Mouse (Mus musculus) thymus, postnatal 0 days (tissue): ENCODE measurements around the gene Vipr2. TPM values are rescaled to one million over a fixed set of nuclear protein-coding genes. Genes with fewer than 3 reads are reported as not detected.

Experiments used
- DNase-seq: peaks from one replicate; pipeline ENCODE4 v3.0.0-alpha.2; 2015; ENCODE audit warnings: low spot score
- polyA plus RNA-seq: library from polyadenylated mRNA; unstranded; fragments of >200 nt; fragmentation: Nextera tagmentation; extraction: Ambion mirVana; gene quantifications from 2 replicates; pipeline ENCODE4 v1.2.1, GENCODE M21; 2015

Gene Vipr2
- polyA plus RNA-seq, result 0.14 and 0.55 TPM in 2 replicates

DNA sequence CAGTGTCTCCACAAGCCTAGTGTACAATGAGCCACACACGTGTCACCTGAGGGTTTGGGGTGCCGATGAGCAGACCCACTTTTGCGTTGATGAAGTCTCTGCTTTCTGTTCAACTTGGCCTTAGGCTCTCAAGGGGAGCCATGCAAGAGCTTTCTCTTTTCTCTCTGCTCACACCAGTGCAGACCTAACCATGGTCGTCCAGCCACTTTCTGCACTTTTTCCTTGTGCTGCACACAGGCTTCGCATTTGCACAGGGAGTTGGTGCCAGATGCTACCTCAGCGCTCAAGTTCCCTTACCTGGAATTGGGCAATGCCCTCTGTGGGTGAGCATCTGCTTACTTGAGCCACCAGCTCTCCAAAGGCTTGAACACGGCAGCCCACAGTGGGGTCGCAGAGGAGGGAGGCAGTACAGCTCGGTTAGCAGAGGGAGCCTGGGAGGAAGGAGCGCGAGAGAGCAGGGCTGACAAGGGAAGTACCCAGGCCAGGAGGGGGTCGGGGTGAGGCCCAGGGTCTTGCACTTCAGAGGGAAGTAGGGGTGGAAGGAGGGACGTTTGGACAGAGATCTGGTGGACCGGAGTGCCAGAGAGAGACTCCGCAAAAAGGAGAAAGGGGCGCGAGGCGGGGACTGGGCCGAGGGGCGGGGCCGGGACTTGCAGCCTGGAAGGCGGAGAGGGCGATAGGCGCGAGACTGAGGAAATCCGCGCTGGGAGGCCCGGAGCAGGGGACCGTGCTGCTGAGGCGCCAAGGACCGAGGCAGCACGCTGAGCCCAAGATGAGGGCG, at the start of gene Vipr2:
Gene Vipr2 (plus strand): TSS at position 653 of the 781 bp plus-strand sequence.
- peak; percentile 47 for DNase-seq

DNA sequence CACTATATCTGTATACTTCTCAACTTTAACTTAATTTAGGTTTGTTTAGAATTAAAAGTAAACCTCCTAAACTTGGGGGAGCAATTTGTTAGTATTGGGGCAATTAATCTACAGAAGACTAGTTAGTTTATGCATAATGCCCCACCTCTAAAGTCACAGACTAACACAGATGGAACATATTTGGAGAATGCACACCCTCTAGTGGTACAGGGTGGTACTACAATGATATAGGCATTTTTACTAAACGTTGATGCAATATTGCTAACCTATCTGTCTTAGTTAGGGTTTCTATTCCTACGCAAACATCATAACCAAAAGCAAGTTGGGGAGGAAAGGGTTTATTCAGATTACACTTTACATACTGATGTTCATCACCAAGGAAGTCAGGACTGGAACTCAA, 49.4 kb upstream of the Vipr2 start:
- peak; percentile 59 for DNase-seq

DNA sequence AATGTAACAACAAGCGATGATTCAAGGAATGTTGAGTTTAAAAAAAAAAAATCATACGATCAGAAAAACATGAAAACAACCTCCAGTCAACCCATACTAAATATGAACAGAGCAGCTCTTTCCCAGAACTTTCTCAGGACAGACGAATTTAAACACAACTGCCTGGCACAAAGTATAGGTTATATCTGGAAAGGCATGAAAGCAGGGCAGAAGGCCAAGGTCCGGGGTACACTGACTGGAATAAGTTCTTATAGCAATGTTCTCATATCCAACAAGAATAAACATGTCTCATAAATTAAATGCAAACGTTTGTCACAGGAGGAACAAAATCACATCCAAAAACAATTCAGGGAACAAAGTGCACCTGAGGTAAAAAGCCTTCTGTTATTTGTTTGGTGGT, 42.2 kb upstream of the Vipr2 start:
- DNase-seq, result no peak

DNA sequence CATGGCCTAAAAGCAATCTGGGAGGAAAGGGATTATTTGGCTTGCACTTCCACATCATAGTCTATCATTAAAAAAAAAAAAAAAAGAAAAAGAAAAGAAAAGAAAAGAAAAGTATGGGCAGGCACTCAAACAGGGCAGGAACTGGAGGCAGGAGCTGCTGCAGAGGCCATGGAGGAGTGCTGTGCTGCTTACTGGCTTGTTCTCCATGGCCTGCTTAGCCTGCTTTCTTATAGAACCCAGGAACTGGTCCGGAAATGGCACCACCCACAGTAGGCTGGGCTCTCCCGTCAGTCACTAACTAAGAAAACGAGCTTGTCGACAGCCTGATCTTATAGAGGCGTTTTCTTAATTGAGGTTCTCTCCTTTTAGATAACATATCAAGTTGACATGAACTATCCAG, 32.7 kb upstream of the Vipr2 start:
- no peak for DNase-seq

DNA sequence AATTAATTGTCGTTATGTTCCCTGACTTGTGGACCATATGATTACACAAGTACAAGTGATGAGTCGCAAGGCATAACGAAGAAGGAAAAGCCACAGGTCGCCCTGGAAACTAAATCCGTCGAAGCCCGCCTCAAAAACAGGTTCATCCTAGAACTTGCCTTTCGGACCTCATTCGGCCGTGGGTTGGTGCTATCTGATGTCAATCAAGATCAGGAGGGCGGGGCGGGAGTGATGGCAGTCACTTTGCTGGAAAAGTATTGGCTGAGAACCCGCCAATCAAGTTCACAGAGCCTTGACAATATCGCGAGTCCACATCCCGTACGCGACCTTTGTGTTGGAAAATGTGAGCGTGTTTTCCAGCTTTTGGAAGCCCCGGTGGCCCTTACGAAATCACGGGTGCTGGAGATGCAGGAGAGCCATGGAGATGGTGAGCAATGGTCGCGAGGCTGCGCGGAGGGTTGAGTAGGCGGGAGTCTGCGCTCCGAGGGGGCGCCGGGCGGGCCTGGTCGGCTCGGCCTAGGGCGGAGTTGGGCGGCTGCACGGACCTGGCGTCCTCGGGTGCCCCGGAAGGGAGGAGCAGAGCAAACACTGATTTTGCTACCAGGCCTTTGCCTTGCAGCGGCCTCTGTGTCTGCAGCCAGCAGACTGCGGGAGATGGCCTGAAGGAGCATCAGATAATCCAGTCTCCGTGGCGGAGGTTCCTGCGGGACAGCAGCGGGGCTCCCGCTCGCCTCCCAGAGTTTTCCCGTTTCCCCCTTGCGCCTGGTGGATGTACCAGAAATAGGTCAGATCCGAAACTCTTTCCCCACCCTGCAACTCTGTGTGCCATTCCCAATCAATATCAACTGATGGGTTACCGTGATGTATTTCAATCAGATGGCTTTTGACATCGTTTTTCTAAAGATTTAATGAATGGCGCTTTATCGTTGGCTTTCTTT, 29.8 kb upstream of the Vipr2 start, which contains the start of gene Zfp386:
Gene Zfp386 (plus strand): TSS at position 285 of the 938 bp plus-strand sequence.
- DNase-seq, result peak; percentile 98

DNA sequence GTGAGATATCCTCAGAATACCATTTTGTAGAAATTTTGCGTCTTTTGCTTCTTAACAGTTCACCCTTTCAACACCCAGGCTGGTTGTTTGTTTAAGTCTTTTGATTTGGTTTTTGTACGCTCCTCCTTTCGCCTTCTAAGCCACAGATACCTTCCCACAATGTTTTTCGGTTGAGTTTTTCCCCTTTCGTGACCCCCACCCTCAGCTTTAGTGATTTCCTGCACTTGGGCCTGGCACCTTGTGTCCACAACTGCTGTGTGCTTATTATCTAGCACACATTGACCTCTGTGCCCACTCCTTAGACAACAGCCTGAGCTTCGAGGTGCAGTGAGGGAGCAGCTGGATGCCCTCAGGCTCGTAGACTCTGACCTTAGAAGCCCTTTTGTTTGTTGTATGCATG, 28.8 kb upstream of the Vipr2 start:
- no peak for DNase-seq

DNA sequence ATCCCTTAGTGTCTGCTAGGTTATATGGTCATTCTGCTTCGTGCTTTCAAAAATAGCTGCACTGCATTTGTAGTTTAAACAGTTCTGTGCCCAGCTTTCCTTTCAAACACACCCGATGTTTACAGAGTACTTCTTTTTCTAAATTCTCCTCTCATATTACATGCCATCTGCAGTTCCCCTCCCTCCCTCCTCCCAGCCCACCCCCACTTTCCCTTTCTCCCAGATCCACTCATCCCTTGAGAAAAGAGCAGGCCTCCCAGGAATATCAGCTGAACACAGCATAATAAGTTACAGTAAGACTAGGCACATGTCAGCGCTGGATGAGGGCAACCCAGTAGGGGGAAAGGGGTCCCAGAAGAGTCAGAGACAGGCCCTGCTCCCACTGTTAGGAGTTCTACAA, 28.3 kb upstream of the Vipr2 start:
- DNase-seq, result no peak

DNA sequence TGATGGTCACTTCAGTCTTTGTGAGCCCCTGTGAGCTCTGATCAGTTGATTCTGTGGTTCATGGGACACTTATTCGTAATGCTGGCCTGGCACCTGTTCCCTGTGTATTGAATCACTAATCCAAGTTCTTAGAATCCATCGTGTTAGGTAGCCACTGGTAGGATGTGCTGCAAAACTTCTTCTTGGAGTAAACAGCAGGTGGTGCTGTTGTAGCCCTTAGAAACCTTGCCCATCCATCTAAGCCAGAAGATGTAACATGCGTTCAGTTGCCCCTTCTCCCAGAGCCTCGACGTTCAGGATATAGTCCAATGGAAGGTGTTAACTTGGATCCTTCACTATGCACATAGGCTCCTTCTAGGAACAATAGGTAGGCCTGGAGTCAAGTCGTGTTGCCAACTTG, 27.8 kb upstream of the Vipr2 start:
- DNase-seq, result peak; percentile 61

DNA sequence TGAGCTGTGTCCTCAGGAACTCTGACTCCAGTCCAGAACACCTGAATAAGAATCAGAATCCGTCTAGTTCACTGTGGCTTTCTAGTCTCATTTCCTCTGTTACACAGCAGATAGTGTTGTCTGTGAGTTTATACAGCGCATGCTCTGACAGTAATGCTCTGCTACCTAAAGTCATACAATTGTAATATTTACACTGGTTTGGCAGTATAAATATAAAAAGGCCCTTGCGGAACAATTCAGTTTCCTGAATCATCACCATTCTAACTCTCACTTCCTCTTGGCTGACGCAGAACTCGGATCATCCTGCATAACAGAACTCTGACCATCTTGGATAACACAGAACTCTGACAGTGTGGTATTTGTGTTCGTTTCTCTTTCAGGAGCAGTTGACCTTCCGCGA, 23.2 kb upstream of the Vipr2 start:
- no peak for DNase-seq

DNA sequence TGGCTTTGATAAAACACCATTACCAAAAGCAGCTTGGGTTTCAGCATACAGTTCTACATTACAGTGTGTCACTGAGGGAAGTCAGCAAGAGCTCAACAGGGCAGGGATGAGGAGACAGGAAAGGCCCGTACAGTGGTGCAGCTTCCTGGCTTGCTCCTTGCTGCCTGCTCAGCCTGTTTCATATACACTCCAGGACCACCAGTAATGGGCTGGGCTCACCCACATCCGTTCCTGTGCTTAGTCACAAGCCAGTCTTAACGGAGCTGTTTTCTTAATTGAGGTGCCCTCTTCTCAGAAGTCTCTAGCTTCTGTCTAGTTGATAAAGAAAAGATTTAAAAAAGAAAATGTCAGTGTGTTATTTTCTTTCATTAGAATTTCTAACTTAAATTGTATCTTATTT, 21.4 kb upstream of the Vipr2 start:
- DNase-seq, result no peak

DNA sequence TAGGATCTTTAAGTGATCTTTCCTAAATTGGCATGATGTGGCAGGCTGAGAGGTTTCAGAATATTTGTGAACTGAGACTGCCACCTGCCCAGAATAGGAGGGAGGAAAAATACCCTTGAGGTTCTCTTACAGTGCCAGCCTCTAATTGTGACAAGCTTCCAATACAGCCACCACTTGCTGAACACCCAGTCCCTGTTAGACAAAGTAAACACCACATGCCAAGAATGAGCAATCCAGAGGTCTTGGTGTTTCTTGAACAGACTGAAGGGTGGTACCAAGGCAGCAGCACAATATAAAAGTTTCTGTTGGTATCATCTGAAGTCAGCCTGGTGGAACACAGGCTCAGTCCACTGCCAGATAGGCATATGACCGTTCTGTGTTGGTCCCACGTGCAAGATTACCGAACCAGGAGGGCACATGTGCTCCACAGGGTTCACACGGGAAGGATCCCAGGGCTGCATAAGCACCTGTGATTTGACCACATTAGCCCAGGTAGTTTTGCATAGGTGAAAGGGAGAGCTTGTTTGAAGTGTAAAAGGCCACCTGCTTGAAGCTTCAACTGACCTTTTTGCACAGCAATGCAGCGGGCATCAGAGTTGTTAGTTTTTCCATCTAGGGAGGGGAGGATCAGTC, 15.8 kb upstream of the Vipr2 start:
- DNase-seq, result no peak

DNA sequence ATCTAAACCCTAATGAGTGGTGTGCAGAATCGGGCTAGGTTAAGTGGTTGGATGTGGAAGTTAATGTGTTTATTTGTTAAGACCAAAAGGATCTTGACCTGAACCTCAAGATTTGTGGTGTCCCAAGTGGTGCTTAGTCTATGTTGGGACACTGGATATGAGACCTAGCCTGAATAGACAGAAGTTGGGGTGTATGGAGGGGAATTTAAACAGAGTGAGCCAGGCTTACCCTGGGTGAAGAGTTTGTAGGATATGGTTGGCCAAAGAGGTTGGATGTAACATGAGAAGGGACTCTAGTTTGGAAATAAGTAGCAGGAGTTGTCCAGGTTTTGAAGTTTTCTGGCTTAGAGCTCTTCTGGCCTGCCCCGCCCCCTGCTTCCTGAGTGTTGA, 15.3 kb upstream of the Vipr2 start:
- no peak for DNase-seq

DNA sequence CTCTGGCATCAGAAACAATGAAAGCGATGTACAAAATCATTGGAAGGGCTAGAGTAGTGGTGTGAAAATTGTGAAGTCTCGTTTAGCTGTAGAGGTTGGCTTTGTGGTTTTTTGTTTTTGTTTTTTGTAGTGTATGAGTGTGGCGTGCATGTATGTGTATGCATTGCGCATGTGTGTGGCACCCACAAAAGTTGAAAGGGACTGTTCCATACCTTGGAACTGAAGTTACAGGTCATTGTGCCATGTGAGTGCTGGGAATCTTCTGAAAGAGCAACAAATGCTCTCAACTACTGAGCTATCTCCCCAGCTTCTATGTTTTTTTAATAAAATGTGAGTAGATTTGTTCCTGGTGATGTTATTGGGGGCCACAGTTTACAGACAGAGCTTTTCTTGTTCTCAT, 14.5 kb upstream of the Vipr2 start:
- DNase-seq, result no peak

DNA sequence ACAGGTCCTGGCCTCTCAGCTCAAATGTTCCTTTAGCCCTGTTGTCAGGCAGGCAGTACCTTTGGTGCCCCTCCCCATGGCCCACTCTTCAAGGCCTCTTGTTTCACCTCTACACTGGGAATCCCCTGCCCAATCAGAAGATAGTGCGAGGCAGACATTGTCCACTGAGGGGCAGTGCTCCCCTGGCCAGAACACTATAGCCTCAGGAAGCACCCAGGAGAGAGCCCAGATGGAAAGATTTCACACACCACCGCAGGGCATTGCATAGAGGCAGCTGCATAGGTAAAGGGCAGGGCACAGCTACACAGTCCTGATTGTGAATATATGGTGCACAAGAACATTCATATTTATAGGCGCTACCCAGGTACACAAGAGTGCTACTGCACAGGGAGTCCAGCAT, 6.5 kb upstream of the Vipr2 start:
- no peak for DNase-seq

DNA sequence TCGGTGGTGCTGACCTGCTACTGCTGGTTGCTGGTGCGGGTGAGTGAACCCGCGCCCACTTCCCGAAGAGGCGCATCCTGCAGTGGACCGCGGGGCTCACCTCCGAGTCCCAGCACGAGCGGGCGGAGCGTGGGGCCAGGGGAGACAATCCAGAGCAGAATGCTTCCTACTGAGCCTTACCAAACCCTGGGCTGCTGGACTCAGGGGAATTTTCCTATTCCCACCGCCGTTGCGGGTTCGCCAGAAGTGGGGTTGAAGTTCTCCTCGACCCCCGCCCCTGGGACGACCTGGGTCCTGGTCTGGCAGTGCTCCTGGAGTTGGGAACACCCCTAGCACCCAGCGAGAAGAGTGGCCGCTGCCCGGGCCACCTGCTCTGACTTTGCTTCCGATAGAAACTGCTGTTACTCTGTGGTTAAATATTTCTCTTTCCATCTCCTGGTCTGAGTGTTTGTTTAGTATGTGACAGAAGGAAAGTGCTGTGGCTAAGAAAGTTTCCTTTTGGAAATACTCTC, 385 bp downstream of the Vipr2 start:
- no peak for DNase-seq

DNA sequence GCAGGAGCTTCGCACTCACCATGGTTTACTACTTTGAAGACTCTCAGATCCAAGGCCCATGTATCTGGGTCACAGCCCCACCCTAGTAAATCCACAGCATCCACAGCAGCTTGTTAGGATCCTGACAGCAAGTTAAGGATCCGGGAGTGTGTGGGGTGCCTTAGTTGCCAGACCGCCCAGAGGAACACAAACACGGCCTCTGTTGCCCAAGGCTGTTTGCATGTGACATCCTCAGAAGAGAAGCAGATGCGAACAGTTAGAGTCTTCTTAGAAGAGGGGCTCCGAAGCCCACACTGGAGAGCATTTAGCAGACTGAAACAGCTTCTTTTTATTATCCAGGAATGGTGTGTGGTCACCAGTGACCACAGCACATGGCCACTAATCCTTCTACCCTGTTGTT, 5.6 kb downstream of the Vipr2 start:
- no peak for DNase-seq

DNA sequence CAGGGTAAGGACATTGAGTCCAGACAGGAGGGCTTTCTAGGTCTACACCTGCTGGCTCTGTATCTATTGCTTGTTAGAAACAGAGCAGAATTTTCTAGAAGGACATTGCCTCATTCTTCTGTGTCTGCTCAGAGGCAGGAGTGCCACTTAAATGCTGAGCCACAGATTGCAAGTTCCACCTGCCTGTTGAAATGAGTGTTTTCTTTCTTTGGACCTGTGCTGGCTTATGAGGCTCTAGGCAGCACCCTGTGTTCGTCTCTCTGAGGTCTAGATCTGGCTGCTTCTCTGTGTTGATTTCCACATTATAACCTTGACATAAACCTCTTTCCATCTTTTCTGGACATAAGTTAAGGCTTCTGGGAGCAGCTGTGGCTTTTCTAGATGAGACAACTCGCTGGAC, 6.8 kb downstream of the Vipr2 start:
- no peak for DNase-seq

DNA sequence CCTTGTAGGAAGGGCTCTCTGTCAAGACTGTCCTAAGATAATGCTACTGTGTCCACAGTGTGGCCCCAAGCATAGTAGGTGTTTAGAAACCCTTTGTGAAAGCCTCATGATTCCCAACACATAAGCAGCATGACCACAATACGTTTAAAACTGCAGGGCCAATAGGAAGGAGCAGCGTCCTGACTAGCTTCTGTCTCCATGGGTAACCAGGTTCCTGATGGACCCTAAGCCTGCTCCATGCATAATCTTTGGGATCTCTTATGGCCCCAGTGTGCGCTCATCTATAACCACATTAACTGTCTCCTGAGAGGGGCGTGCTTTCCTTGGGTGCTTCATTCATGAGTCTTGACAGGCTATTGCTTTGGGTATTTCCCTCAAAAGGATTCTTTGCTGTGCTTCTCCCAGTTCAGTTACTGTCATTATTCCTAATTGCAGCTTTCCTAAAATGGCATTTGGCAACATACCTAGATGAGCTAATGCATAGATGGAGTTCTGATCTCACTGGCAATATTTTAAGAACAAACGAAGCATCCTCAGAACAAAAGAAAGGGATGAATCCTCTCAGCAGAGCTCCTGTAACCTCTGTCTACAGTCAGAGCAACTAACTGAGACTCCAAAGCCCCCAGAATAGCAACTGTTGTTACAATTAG, 9.6 kb downstream of the Vipr2 start:
- no peak for DNase-seq

DNA sequence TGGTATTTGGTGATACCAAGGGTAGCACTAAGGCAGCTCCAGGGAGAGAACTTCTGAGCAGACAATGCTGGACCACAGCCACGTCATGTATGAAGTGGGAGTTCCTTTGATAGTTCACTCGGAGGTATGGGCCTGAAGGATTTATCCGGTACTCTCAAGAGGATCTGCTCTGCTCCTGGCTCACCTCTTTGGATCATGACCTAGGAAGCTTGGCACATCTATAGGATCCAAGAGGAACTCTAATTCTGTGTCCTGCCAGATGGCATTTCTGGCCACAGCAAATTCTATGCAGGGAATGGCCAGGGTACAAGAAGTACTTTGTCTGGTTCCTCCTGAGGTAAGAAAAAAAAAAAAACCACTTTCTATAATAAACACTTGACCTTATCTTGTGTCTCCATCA, 12.3 kb downstream of the Vipr2 start:
- DNase-seq, result no peak

DNA sequence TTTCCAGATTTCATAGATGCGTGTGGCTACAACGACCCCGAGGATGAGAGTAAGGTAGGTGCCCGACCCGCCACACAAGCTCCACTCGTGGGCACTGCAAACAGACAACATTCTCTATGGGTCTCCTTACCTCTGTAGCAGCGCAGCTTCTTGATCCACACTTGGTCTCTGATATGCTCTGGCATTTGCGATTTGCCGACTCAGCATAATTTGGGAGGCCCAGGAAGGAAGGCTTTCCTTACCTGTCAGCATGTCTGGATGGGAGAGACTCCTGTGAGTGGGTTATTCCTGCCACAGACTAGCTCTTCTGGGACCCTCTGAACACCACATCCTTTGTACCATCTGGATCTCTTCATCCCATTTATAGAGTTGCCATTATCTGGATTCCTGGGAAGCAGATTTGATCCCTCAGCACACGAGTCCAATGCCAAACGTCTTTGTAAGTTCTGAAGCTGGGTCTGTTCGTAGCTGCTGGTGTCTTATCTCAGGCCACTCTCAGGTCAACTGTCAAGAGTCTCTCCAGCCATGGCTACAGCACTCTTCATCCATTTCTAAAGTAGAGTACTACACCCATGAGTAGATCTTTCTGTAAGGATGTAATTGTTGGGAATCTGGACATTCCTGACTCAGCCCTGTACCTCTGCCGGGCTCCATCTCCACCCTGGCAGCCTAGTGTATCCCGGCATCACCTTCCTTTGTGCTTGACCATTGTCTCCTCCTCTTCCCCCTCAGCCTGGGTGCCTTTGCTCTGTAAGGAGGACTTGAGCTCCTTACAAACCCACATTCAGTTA, 17.4 kb downstream of the Vipr2 start:
- DNase-seq, result no peak
